ENCODE assay signal across 10 mouse cellular contexts in genomic region chr1:53093180-53093579, GRCm38 (mm10). TPM values are rescaled to one million over a fixed set of nuclear protein-coding genes. Genes with fewer than 3 reads are reported as not detected.
DNase-seq lines count a peak whose midpoint lies in the region; ATAC-seq and TF ChIP-seq lines count a peak whose summit lies in the region.
"Had no signal": no experiment of that assay in that cellular context is flagged by ENCODE, and none has a peak within 500 bp of the region (broad histone marks: within the 10 kb centered on the region; RNA-seq: fewer than 3 reads in every experiment).

No protein-coding gene starts in this region.

- dilution Hi-C loops in CH12.LX (cut with MboI; ENCODE audit: extremely low pct_ligation_motif_present, extremely low pct_unique_long_range_greater_than_20kb, low sequenced_read_pairs) = no loop called here

- TF ChIP-seq EP300 in CH12.LX (IDR thresholded peaks at IDR 0.05; ENCODE audit: low read length) = no peak

- peak; percentile 18 to 64; a peak in 2 of 4 replicates for TF ChIP-seq CTCF in CH12.LX (conservative IDR thresholded peaks at IDR 0.05 in 1 of 2, IDR thresholded peaks at IDR 0.05 in 1 of 2; ENCODE audit: low read depth in 2 of 2, low read length in 2 of 2)

- no peaks in the 10 kb centered on the region for H3K79me2 ChIP-seq in CH12.LX (replicated peaks; ENCODE audit: control insufficient read depth, extremely low read depth, insufficient read depth, poor library complexity, severe bottlenecking)

- H3K9ac ChIP-seq in kidney, embryonic 16.5 days (replicated peaks; ENCODE audit: low read length) = no peak overlapping the region
- no peak overlapping the region for H3K9ac ChIP-seq in CH12.LX (ENCODE audit: insufficient read depth, low read depth)

- in situ Hi-C loops in CH12.LX (cut with MboI; ENCODE audit: low pct_ligation_motif_present, low pct_unique_long_range_greater_than_20kb, low sequenced_read_pairs) = no loop called here

- peak; percentile 12 for DNase-seq in kidney, postnatal 14 days
- DNase-seq in CH12.LX (ENCODE audit: extremely low read depth) (peak; percentile 12), R1 (ENCODE audit: low read depth, low spot score) (peak; percentile 42)
- DNase-seq in cerebellum, postnatal 36 days = peak; percentile 44 to 69
- no peak for DNase-seq in frontal cortex, postnatal 25 days (ENCODE audit: low spot score in 2 of 2)
- DNase-seq in gastrocnemius, adult 8-10 months (ENCODE audit: low spot score in 2 of 2) = no peak

- ATAC-seq in kidney, embryonic 16.5 days (ENCODE audit: low FRiP score, low TSS enrichment) = no peak
- ATAC-seq in erythroblast, adult 5-6 weeks (replicated peaks; ENCODE audit: low FRiP score, poor library complexity, severe bottlenecking) = no peak
- ATAC-seq: midbrain, embryonic 16.5 days had no signal

- no peak overlapping the region for H3K4me3 ChIP-seq in kidney, embryonic 16.5 days (ENCODE audit: low read length)
- H3K4me3 ChIP-seq in CH12.LX (replicated peaks in 1 of 3; ENCODE audit: low read depth in 2 of 3, low read length in 2 of 3, poor library complexity in 1 of 3) = no peak overlapping the region

- no peaks in the 10 kb centered on the region for H3K36me3 ChIP-seq in kidney, embryonic 16.5 days (ENCODE audit: insufficient read depth, low read length)
- no peaks in the 10 kb centered on the region for H3K36me3 ChIP-seq in CH12.LX (replicated peaks in 1 of 2; ENCODE audit: control insufficient read depth in 1 of 2, insufficient read depth in 1 of 2, low read length in 1 of 2)

- no peak for TF ChIP-seq POLR2A in CH12.LX (IDR thresholded peaks at IDR 0.05; ENCODE audit: low read depth, low read length)

- peak; percentile 60 for TF ChIP-seq RAD21 in CH12.LX (IDR thresholded peaks at IDR 0.05; ENCODE audit: low read depth, low read length)

- H3K4me1 ChIP-seq in kidney, embryonic 16.5 days (ENCODE audit: insufficient read depth, low read length) = no peaks in the 10 kb centered on the region
- no peaks in the 10 kb centered on the region for H3K4me1 ChIP-seq in CH12.LX (ENCODE audit: control insufficient read depth in 1 of 2, insufficient read depth in 2 of 2)

- no peaks in the 10 kb centered on the region for H3K9me3 ChIP-seq in kidney, embryonic 16.5 days (ENCODE audit: low read length)
- H3K9me3 ChIP-seq in CH12.LX (replicated peaks; ENCODE audit: low read length) = no peaks in the 10 kb centered on the region

- H3K4me2 ChIP-seq in kidney, embryonic 16.5 days (replicated peaks; ENCODE audit: low read depth, low read length) = no peak overlapping the region
- no peak overlapping the region for H3K4me2 ChIP-seq in CH12.LX (ENCODE audit: insufficient read depth, low read depth, poor library complexity, severe bottlenecking)

- 47% methylated on average over 3 of the region's 3 CpGs for WGBS in kidney, embryonic 16.5 days

- H3K27ac ChIP-seq in kidney, embryonic 16.5 days (ENCODE audit: low read length) = no peak overlapping the region
- no peak overlapping the region for H3K27ac ChIP-seq in CH12.LX (ENCODE audit: insufficient read depth, low read depth)

- no peaks in the 10 kb centered on the region for H3K27me3 ChIP-seq in kidney, embryonic 16.5 days (ENCODE audit: insufficient read depth, low read length)
- H3K27me3 ChIP-seq in CH12.LX (replicated peaks) = no peaks in the 10 kb centered on the region

TF ChIP-seq in CH12.LX, 34 proteins besides CTCF, POLR2A, EP300 and RAD21:
- TF ChIP-seq SMC3 (IDR thresholded peaks at IDR 0.05; ENCODE audit: low read depth, low read length) = peak; percentile 62
- no peak for TF ChIP-seq ETS1 (conservative IDR thresholded peaks at IDR 0.05; ENCODE audit: low read depth, low read length)

RNA-seq across cellular contexts. Expression of gene Mstn, which starts 31.7 kb away (rescaled TPM):
- 0.09 and 0.21 TPM in 2 replicates for polyA plus RNA-seq in kidney, embryonic 16.5 days (2015; fragmentation: Nextera tagmentation; extraction: Ambion mirVana)
- not detected in 2 replicates for total RNA-seq in CH12.LX (2012; rRNA removed)
- not detected in 2 replicates for total RNA-seq in CH12.LX (2014; rRNA removed)
- polyA plus RNA-seq in CH12.LX (2012; ENCODE audit: insufficient read length, low read depth) = not detected in 2 replicates
- total RNA-seq in erythroblast, adult 5-6 weeks (2015; ENCODE audit: low replicate concordance) = not detected in 2 replicates
- not detected in 2 replicates for total RNA-seq in erythroblast, adult 5-6 weeks (2017; ENCODE audit: low replicate concordance)
- total RNA-seq in gastrocnemius, adult 8-10 months (2022) = 10 to 100 TPM; 61.3 to 79.1 (median 64.6) TPM
- polyA plus RNA-seq: spleen, adult 2 months had no signal

Comparison
In these comparisons a context has a peak if more than half of its experiments do, and no peak if none do; other contexts are left out.
1. DNase-seq: peak in kidney, postnatal 14 days (single experiment), CH12.LX (single experiment), R1 (single experiment) and cerebellum, postnatal 36 days (2 of 2); none in frontal cortex, postnatal 25 days (0 of 2) and gastrocnemius, adult 8-10 months (0 of 2).
2. RNA of gene Mstn, which starts 31.7 kb away (total RNA-seq): 61.3 to 79.1 TPM in gastrocnemius, adult 8-10 months; not detected in CH12.LX and not detected in erythroblast, adult 5-6 weeks; every median in the first group is over 10 times any median in the second.